Mouse (Mus musculus) myocyte (in vitro differentiated cells): ENCODE measurements around the gene Lhx5.

ENCODE experiments used
- CEBPB ChIP-seq: IDR thresholded peaks from 2 replicates; pipeline ENCODE4 v1.6.1; 2011; ENCODE audit warnings: mild to moderate bottlenecking, moderate library complexity; ENCODE audit not compliant: poor library complexity, insufficient read depth, severe bottlenecking
- E2F4 ChIP-seq: IDR thresholded peaks from one replicate; pipeline ENCODE4 v1.6.1; 2011; ENCODE audit warnings: mild to moderate bottlenecking, control low read depth, moderate library complexity; ENCODE audit not compliant: insufficient read depth
- MAX ChIP-seq: IDR thresholded peaks from one replicate; pipeline ENCODE4 v1.6.1; 2011; ENCODE audit warnings: low read depth, mild to moderate bottlenecking, control low read depth
- MYOD1 ChIP-seq, 3 experiments: IDR thresholded peaks; one replicate each; pipeline ENCODE4 v1.6.1; 2011; ENCODE audit warnings: control low read depth in 2 of 3, low read depth in 2 of 3, mild to moderate bottlenecking in 2 of 3, moderate library complexity in 1 of 3; ENCODE audit not compliant: insufficient read length in 2 of 3, control insufficient read depth in 1 of 3
- POLR2A ChIP-seq: IDR thresholded peaks from one replicate; pipeline ENCODE4 v1.6.1; 2011; ENCODE audit warnings: low read depth, mild to moderate bottlenecking, control low read depth, moderate library complexity; ENCODE audit not compliant: insufficient read length
- POLR2AphosphoS2 ChIP-seq: IDR thresholded peaks from one replicate; pipeline ENCODE4 v1.6.1; 2011; ENCODE audit warnings: low read depth, control low read depth; ENCODE audit not compliant: insufficient read length
- REST ChIP-seq: IDR thresholded peaks from one replicate; pipeline ENCODE4 v1.6.1; 2011; ENCODE audit warnings: mild to moderate bottlenecking, control low read depth, moderate library complexity; ENCODE audit not compliant: insufficient read depth, insufficient read length
- TCF12 ChIP-seq: IDR thresholded peaks from one replicate; pipeline ENCODE4 v1.6.1; 2011; ENCODE audit warnings: mild to moderate bottlenecking, control low read depth; ENCODE audit not compliant: poor library complexity, insufficient read depth, severe bottlenecking
- TCF3 ChIP-seq: IDR thresholded peaks from one replicate; pipeline ENCODE4 v1.6.1; 2011; ENCODE audit warnings: low read depth, control low read depth; ENCODE audit not compliant: insufficient read length
- USF1 ChIP-seq: IDR thresholded peaks from one replicate; pipeline ENCODE4 v1.6.1; 2011; ENCODE audit warnings: low read depth, mild to moderate bottlenecking, control low read depth, moderate library complexity

- no peak for TF ChIP-seq MYOD1 (IDR thresholded peaks at IDR 0.05; ENCODE audit: control insufficient read depth in 1 of 3, insufficient read length in 2 of 3, low read depth in 2 of 3)
- no peak for TF ChIP-seq E2F4
- no peak for TF ChIP-seq USF1
- no peak for TF ChIP-seq TCF12
- TF ChIP-seq TCF3: no peak
- no peak for TF ChIP-seq POLR2A
- TF ChIP-seq POLR2AphosphoS2: no peak
- no peak for TF ChIP-seq CEBPB
- TF ChIP-seq MAX: no peak
- no peak for TF ChIP-seq REST
These were observed 5.5 kb downstream of the Lhx5 start for GRCm38 (mm10) chr5:120436885-120437495.
